Comparison of ENCODE assay signal across 8 mouse cellular contexts in the genomic region with DNA sequence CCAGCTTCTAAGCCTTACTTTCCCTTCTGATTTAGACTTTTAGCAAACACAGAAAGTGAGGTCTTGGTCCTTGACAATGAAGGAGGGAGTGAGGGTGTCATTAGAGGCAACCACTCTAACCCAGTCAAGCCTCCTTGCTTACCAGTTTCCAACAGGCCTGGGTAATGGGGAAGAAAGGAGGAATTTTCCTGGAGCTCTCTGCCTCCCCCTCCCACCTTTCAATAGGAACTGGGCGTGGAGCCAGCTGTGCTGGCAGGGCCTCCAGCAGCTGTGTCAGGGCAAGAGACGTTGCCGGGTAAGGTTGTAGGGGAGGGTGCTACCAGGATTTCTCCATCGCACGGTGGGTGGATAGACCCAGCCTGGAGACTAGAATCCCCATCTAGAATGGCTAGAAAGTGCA. TPM values are rescaled to one million over a fixed set of nuclear protein-coding genes. Genes with fewer than 3 reads are reported as not detected.
DNase-seq lines count a peak whose midpoint lies in the region.

No protein-coding gene starts in this region.

- intact Hi-C loops in left cerebral cortex, postnatal 4 days (cut with DNase I), result no loop called here

- DNase-seq in cerebellum, postnatal 10 days, result peak; percentile 63 to 71
- no peak for DNase-seq in cerebellum, adult 11 months
- peak; percentile 68 for DNase-seq in left cerebral cortex, postnatal 4 days
- no peak for DNase-seq in left cerebral cortex, adult 8-10 months (ENCODE audit: low spot score in 2 of 2)
- peak; percentile 74 for DNase-seq in gastrocnemius, postnatal 25 days
- DNase-seq in lung, postnatal 25 days (ENCODE audit: low spot score), result peak; percentile 61
- no peak for DNase-seq in cerebellum, adult 8-10 months
- DNase-seq in spleen, postnatal 36 days (ENCODE audit: low spot score in 2 of 2), result no peak

RNA-seq across cellular contexts. Expression of gene Tmod4, which starts 0.7 kb away (rescaled TPM):
- 1 to 10 TPM in 1 of 2 experiments, under 1 TPM in 1; 0.87 to 1.0 TPM for total RNA-seq in left cerebral cortex, postnatal 4 days (2021)
- total RNA-seq in left cerebral cortex, adult 8-10 months (2022), result under 1 TPM in 2 of 4 experiments, not detected in 2; 0.51 to 0.62 TPM
- 100 to 1,000 TPM; 481 to 623 TPM for total RNA-seq in gastrocnemius, postnatal 25 days (2021)

RNA-seq across cellular contexts. Expression of gene Scnm1, which starts 8.8 kb away (rescaled TPM):
- total RNA-seq in left cerebral cortex, postnatal 4 days (2021), result 10 to 100 TPM; 39.9 to 43.2 TPM
- total RNA-seq in left cerebral cortex, adult 8-10 months (2022), result 10 to 100 TPM; 49.3 to 55.8 (median 50.5) TPM
- total RNA-seq in gastrocnemius, postnatal 25 days (2021), result 10 to 100 TPM; 26.6 to 34.1 TPM

RNA-seq across cellular contexts. Expression of gene Lysmd1, which starts 8.9 kb away (rescaled TPM):
- total RNA-seq in left cerebral cortex, postnatal 4 days (2021), result 10 to 100 TPM; 19.8 to 23.0 TPM
- 10 to 100 TPM; 12.8 to 17.7 (median 15.5) TPM for total RNA-seq in left cerebral cortex, adult 8-10 months (2022)
- total RNA-seq in gastrocnemius, postnatal 25 days (2021), result 1 to 10 TPM; 6.4 to 7.0 TPM

RNA-seq across cellular contexts. Expression of gene Vps72, which starts 14.2 kb away (rescaled TPM):
- total RNA-seq in left cerebral cortex, postnatal 4 days (2021), result 10 to 100 TPM; 77.2 to 78.4 TPM
- total RNA-seq in left cerebral cortex, adult 8-10 months (2022), result 10 to 100 TPM; 42.8 to 48.3 (median 43.1) TPM
- 10 to 100 TPM; 36.0 to 40.4 TPM for total RNA-seq in gastrocnemius, postnatal 25 days (2021)

RNA-seq across cellular contexts. Expression of gene Tnfaip8l2, which starts 17.2 kb away (rescaled TPM):
- total RNA-seq in left cerebral cortex, postnatal 4 days (2021), result under 1 TPM; 0.74 to 0.92 TPM
- total RNA-seq in left cerebral cortex, adult 8-10 months (2022), result 1 to 10 TPM; 2.3 to 6.7 (median 4.3) TPM
- total RNA-seq in gastrocnemius, postnatal 25 days (2021), result under 1 TPM; 0.48 to 0.97 TPM

Comparison
In these comparisons a context has a peak if more than half of its experiments do, and no peak if none do; other contexts are left out.
1. DNase-seq: peak in cerebellum, postnatal 10 days (2 of 2), left cerebral cortex, postnatal 4 days (single experiment), gastrocnemius, postnatal 25 days (single experiment) and lung, postnatal 25 days (single experiment); none in cerebellum, adult 11 months (single experiment), left cerebral cortex, adult 8-10 months (0 of 2), cerebellum, adult 8-10 months (single experiment) and spleen, postnatal 36 days (0 of 2).
2. RNA of gene Tmod4, which starts 0.7 kb away (total RNA-seq): 481 to 623 TPM in gastrocnemius, postnatal 25 days; 0.87 to 1.0 TPM in left cerebral cortex, postnatal 4 days and 0.51 to 0.62 TPM in left cerebral cortex, adult 8-10 months; every median in the first group is over 100 times any median in the second.